Mouse (Mus musculus) lung, adult 2 months (tissue): Measurements from ENCODE around the gene Slc4a7.

Experiments used
- CTCF ChIP-seq: fragments of 200-500 bp; IDR thresholded peaks from 2 replicates; pipeline ENCODE4 v1.5.1; 2011; ENCODE audit warnings: mild to moderate bottlenecking, low read length, control low read depth; ENCODE audit not compliant: insufficient read depth
- POLR2A ChIP-seq: fragments of 200-500 bp; IDR thresholded peaks from 2 replicates; pipeline ENCODE4 v1.6.1; 2011; ENCODE audit warnings: low read depth, mild to moderate bottlenecking, control low read depth, low read length, borderline replicate concordance; ENCODE audit errors: extremely low read depth

- TF ChIP-seq CTCF = no peak
- no peak for TF ChIP-seq POLR2A
These were observed 17.3 kb upstream of the Slc4a7 start for GRCm38 (mm10) chr14:14684771-14685170.
